17 mouse cellular contexts compared by ENCODE assay signal in the genomic region with DNA sequence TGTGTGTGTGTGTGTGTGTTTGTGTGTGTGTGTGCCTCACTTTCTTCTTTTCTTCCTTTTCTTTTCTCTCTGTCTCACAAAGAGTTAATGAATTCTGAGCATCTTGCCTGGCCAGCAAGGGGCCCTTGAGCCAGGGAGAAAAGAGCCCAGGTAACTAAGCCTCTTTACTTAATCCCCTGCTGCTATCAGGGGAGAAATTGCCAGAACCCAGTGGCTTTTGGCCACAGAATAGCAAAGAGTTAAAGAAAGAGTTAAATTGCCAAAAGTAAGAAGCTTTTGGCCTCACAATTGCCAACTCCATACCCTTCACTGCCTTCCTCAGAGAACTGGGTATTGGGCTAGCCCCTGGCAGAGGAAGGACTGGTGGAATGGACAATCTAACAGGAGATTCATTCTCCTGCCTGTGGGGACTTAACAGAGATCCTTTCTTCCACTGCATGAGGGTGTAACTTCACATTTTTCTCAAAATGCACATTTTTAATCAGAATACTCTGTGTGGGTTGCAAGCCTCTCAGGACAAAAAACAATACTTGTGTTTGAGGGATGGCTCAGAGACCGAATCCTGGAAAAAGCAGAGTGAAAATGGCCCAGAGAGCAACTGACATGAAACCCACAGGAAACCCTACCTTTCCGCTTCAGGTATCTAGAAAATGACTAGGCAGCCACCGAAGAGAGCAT.
DNase-seq lines count a peak whose midpoint lies in the region; ATAC-seq and TF ChIP-seq lines count a peak whose summit lies in the region.
"Had no signal": no experiment of that assay in that cellular context is flagged by ENCODE, and none has a peak within 500 bp of the region (broad histone marks: within the 10 kb centered on the region; RNA-seq: fewer than 3 reads in every experiment).

No protein-coding gene starts in this region.

- no peaks in the 10 kb centered on the region for H3K27me3 ChIP-seq in midbrain, embryonic 11.5 days (ENCODE audit: control insufficient read depth, insufficient read depth, low read length)
- H3K27me3 ChIP-seq in midbrain, postnatal 0 days (ENCODE audit: insufficient read depth, low read length): no peaks in the 10 kb centered on the region
- no peaks in the 10 kb centered on the region for H3K27me3 ChIP-seq in neural tube, embryonic 15.5 days (replicated peaks)
- H3K27me3 ChIP-seq: embryonic facial prominence, embryonic 12.5 days; forebrain, embryonic 13.5 days; forebrain, embryonic 15.5 days had no signal

- H3K36me3 ChIP-seq in midbrain, embryonic 11.5 days (ENCODE audit: control insufficient read depth, insufficient read depth, low read length): no peaks in the 10 kb centered on the region
- H3K36me3 ChIP-seq in midbrain, postnatal 0 days (ENCODE audit: insufficient read depth, low read length): no peaks in the 10 kb centered on the region
- no peaks in the 10 kb centered on the region for H3K36me3 ChIP-seq in neural tube, embryonic 15.5 days
- H3K36me3 ChIP-seq: embryonic facial prominence, embryonic 10.5 days; embryonic facial prominence, embryonic 12.5 days; forebrain, embryonic 15.5 days had no signal

- H3K4me1 ChIP-seq in midbrain, embryonic 11.5 days (ENCODE audit: control insufficient read depth, insufficient read depth, low read length): no peaks in the 10 kb centered on the region
- H3K4me1 ChIP-seq in midbrain, postnatal 0 days (ENCODE audit: insufficient read depth, low read length): no peaks in the 10 kb centered on the region
- 0 out of 2 replicates have a peak, but pooled peaks cover 3% of the 10 kb centered on the region for H3K4me1 ChIP-seq in neural tube, embryonic 15.5 days
- H3K4me1 ChIP-seq: forebrain, embryonic 13.5 days; forebrain, embryonic 15.5 days had no signal

- 63% methylated on average over 3 of the region's 3 CpGs for WGBS in midbrain, embryonic 11.5 days
- WGBS in midbrain, postnatal 0 days: 67% methylated on average over 3 of the region's 3 CpGs
- 87% methylated on average over 3 of the region's 3 CpGs for WGBS in neural tube, embryonic 15.5 days

- no peak for ATAC-seq in midbrain, embryonic 11.5 days (ENCODE audit: low FRiP score)
- no peak for ATAC-seq in midbrain, postnatal 0 days (ENCODE audit: low FRiP score)
- no peak for ATAC-seq in neural tube, embryonic 15.5 days (ENCODE audit: low FRiP score)
- ATAC-seq: forebrain, embryonic 13.5 days; forebrain, embryonic 15.5 days; forebrain, postnatal 0 days had no signal

- peak; percentile 62 for DNase-seq in midbrain, embryonic 11.5 days (ENCODE audit: low spot score, missing footprints)
- DNase-seq in midbrain, postnatal 0 days (ENCODE audit: low spot score): no peak
- DNase-seq in naive thymus-derived CD4-positive, alpha-beta T cell, adult 2 months (ENCODE audit: low read depth): peak; percentile 7
- no peak for DNase-seq in urinary bladder, postnatal 36 days (ENCODE audit: low spot score in 2 of 2)
- DNase-seq: adrenal gland, adult 2 months; adrenal gland, postnatal 10 days; adrenal gland, postnatal 25 days; cerebellum, adult 11 months; cerebellum, adult 2 months; cerebellum, adult 9-10 months; cerebellum, postnatal 25 days; forebrain, postnatal 0 days had no signal

- no peak for TF ChIP-seq CTCF in midbrain, postnatal 0 days (IDR thresholded peaks at IDR 0.05)

- no peak overlapping the region for H3K27ac ChIP-seq in midbrain, embryonic 11.5 days (ENCODE audit: low read depth, low read length)
- no peak overlapping the region for H3K27ac ChIP-seq in midbrain, postnatal 0 days (ENCODE audit: low read depth, low read length)
- no peak overlapping the region for H3K27ac ChIP-seq in neural tube, embryonic 15.5 days (replicated peaks)
- H3K27ac ChIP-seq: embryonic facial prominence, embryonic 10.5 days; embryonic facial prominence, embryonic 12.5 days; forebrain, embryonic 13.5 days; forebrain, embryonic 15.5 days had no signal

- H3K9me3 ChIP-seq in midbrain, embryonic 11.5 days (ENCODE audit: control insufficient read depth, low read length): no peaks in the 10 kb centered on the region
- no peaks in the 10 kb centered on the region for H3K9me3 ChIP-seq in midbrain, postnatal 0 days (ENCODE audit: low read length)
- H3K9me3 ChIP-seq in neural tube, embryonic 15.5 days (replicated peaks): no peaks in the 10 kb centered on the region
- H3K9me3 ChIP-seq: embryonic facial prominence, embryonic 10.5 days; embryonic facial prominence, embryonic 12.5 days; forebrain, embryonic 13.5 days; forebrain, embryonic 15.5 days had no signal

- no peak overlapping the region for H3K4me3 ChIP-seq in midbrain, embryonic 11.5 days (ENCODE audit: low read depth, low read length)
- H3K4me3 ChIP-seq in midbrain, postnatal 0 days (ENCODE audit: low read depth, low read length): no peak overlapping the region
- H3K4me3 ChIP-seq in neural tube, embryonic 15.5 days (replicated peaks): no peak overlapping the region
- H3K4me3 ChIP-seq: embryonic facial prominence, embryonic 10.5 days; embryonic facial prominence, embryonic 12.5 days; forebrain, embryonic 13.5 days; forebrain, embryonic 15.5 days had no signal

- H3K4me2 ChIP-seq in midbrain, embryonic 11.5 days: no peak overlapping the region
- H3K4me2 ChIP-seq in midbrain, postnatal 0 days (ENCODE audit: low read depth, low read length, poor library complexity, severe bottlenecking): no peak overlapping the region
- H3K4me2 ChIP-seq in neural tube, embryonic 15.5 days: no peak overlapping the region
- H3K4me2 ChIP-seq: embryonic facial prominence, embryonic 12.5 days; forebrain, embryonic 13.5 days; forebrain, embryonic 15.5 days had no signal

- no peak overlapping the region for H3K9ac ChIP-seq in midbrain, embryonic 11.5 days (ENCODE audit: low read length)
- H3K9ac ChIP-seq in midbrain, postnatal 0 days (replicated peaks; ENCODE audit: low read length, poor library complexity, severe bottlenecking): no peak overlapping the region
- H3K9ac ChIP-seq in neural tube, embryonic 15.5 days (replicated peaks): no peak overlapping the region
- H3K9ac ChIP-seq: embryonic facial prominence, embryonic 12.5 days; forebrain, embryonic 13.5 days; forebrain, embryonic 15.5 days; forebrain, postnatal 0 days had no signal

Comparison
In these comparisons a context has a peak if more than half of its experiments do, and no peak if none do; other contexts are left out.
1. DNase-seq: peak in midbrain, embryonic 11.5 days (single experiment) and naive thymus-derived CD4-positive, alpha-beta T cell, adult 2 months (single experiment); none in midbrain, postnatal 0 days (single experiment) and urinary bladder, postnatal 36 days (0 of 2).